Mouse (Mus musculus) kidney, postnatal 14 days (tissue): Measurements from ENCODE around the gene Sfta2.

Source experiments
- DNase-seq: peaks from one replicate; pipeline ENCODE4 v3.0.0; 2022; ENCODE audit warnings: mixed read lengths

Gene Sfta2

GRCm38 (mm10) chr17:35601249-35601648 is at the start of gene Sfta2:
Gene Sfta2, plus strand, starts transcription at chr17:35601549.
- DNase-seq, result no peak

- no peak for DNase-seq
Observed at GRCm38 (mm10) chr17:35551881-35552414, 49.4 kb upstream of the Sfta2 start, which contains the start of gene Cdsn. Gene Cdsn, plus strand, starts transcription at chr17:35552128.

GRCm38 (mm10) chr17:35554321-35554720 is 47.0 kb upstream of the Sfta2 start:
- DNase-seq, result no peak

GRCm38 (mm10) chr17:35554761-35555397 is 46.5 kb upstream of the Sfta2 start:
- DNase-seq, result no peak

- DNase-seq, result no peak
Observed at GRCm38 (mm10) chr17:35556186-35556765, 45.1 kb upstream of the Sfta2 start.

GRCm38 (mm10) chr17:35556812-35557211 is 44.5 kb upstream of the Sfta2 start:
- peak; percentile 63 for DNase-seq

GRCm38 (mm10) chr17:35557351-35557750 is 44.0 kb upstream of the Sfta2 start:
- no peak for DNase-seq

- DNase-seq, result no peak
Observed at GRCm38 (mm10) chr17:35558216-35558615, 43.1 kb upstream of the Sfta2 start.

- DNase-seq, result no peak
Observed at GRCm38 (mm10) chr17:35567150-35567549, 34.2 kb upstream of the Sfta2 start, which contains the start of gene 2300002M23Rik. Gene 2300002M23Rik, plus strand, starts transcription at chr17:35567450.

- DNase-seq, result no peak
Observed at GRCm38 (mm10) chr17:35567767-35568166, 33.6 kb upstream of the Sfta2 start.

GRCm38 (mm10) chr17:35569091-35569944 is 32.0 kb upstream of the Sfta2 start:
- DNase-seq, result no peak

- no peak for DNase-seq
Observed at GRCm38 (mm10) chr17:35570836-35571235, 30.5 kb upstream of the Sfta2 start.

GRCm38 (mm10) chr17:35571477-35571876 is 29.9 kb upstream of the Sfta2 start:
- DNase-seq, result no peak

- DNase-seq, result peak; percentile 81
Observed at GRCm38 (mm10) chr17:35578211-35578610, 23.1 kb upstream of the Sfta2 start.

GRCm38 (mm10) chr17:35582900-35583299 is 18.4 kb upstream of the Sfta2 start:
- no peak for DNase-seq

GRCm38 (mm10) chr17:35584330-35584937 is 16.9 kb upstream of the Sfta2 start:
- DNase-seq, result peak; percentile 79

GRCm38 (mm10) chr17:35587291-35587690 is 14.1 kb upstream of the Sfta2 start:
- DNase-seq, result no peak

- no peak for DNase-seq
Observed at GRCm38 (mm10) chr17:35588387-35588786, 13.0 kb upstream of the Sfta2 start.

GRCm38 (mm10) chr17:35590410-35591218 is 10.7 kb upstream of the Sfta2 start:
- peak; percentile 73 for DNase-seq

GRCm38 (mm10) chr17:35591219-35591578 is 10.2 kb upstream of the Sfta2 start:
- DNase-seq, result no peak

- DNase-seq, result no peak
Observed at GRCm38 (mm10) chr17:35591731-35592130, 9.6 kb upstream of the Sfta2 start.

GRCm38 (mm10) chr17:35592131-35592530 is 9.2 kb upstream of the Sfta2 start:
- DNase-seq, result no peak
